Mouse (Mus musculus): Measurements from ENCODE around the gene Gm20869. TPM values are rescaled to one million over a fixed set of nuclear protein-coding genes. Genes with fewer than 3 reads are reported as not detected.
"Not testable (repeated sequence)": the region's sequence is repeated elsewhere in the genome, so short reads cannot be mapped to it uniquely, and the experiment has no call there.

The Gm20869 gene
- polyA plus RNA-seq (2011; ENCODE audit: insufficient read length, low read depth, missing spikeins), result not detected in 2 replicates

DNA sequence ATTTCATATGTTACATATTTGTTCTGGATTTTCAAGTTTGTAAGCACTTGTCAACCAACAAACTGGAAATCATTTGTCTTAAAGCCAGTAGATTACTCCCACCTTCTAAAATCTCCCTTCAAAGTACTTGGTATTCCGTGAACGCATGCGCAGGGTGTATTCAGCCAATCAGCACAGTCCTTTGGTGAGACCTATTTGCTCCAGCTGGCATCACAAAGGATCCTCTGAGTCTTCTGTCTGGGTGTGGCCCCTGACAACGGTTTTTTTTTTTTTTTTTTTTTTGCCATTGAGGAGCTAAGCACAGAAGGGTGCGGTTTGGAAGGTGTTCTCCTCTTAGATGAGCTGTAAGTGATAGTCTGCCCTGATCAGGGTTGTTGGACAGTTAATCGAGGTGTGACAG is at the start of gene Gm20869:
Gene Gm20869 (plus strand): TSS at position 301 of the 400 bp plus-strand sequence.
- not testable (repeated sequence) for H3K4me3 ChIP-seq (ENCODE audit: insufficient read depth, low read length); H3K4me1 ChIP-seq (ENCODE audit: control insufficient read depth, insufficient read depth, low read length); H3K27ac ChIP-seq (ENCODE audit: insufficient read depth, low read length)

Other genes with a start within 250 kb of the Gm20869 start
- gene Gm20870, start 222.6 kb downstream of the Gm20869 start, polyA plus RNA-seq (2011; ENCODE audit: insufficient read length, low read depth, missing spikeins), result not detected in 2 replicates